Mouse (Mus musculus): ENCODE data around the gene Skap1. TPM values are rescaled to one million over a fixed set of nuclear protein-coding genes. Genes with fewer than 3 reads are reported as not detected.

The Skap1 gene
- total RNA-seq, 2 experiments from 2014 or later: 3.8 to 5.2 TPM

DNA sequence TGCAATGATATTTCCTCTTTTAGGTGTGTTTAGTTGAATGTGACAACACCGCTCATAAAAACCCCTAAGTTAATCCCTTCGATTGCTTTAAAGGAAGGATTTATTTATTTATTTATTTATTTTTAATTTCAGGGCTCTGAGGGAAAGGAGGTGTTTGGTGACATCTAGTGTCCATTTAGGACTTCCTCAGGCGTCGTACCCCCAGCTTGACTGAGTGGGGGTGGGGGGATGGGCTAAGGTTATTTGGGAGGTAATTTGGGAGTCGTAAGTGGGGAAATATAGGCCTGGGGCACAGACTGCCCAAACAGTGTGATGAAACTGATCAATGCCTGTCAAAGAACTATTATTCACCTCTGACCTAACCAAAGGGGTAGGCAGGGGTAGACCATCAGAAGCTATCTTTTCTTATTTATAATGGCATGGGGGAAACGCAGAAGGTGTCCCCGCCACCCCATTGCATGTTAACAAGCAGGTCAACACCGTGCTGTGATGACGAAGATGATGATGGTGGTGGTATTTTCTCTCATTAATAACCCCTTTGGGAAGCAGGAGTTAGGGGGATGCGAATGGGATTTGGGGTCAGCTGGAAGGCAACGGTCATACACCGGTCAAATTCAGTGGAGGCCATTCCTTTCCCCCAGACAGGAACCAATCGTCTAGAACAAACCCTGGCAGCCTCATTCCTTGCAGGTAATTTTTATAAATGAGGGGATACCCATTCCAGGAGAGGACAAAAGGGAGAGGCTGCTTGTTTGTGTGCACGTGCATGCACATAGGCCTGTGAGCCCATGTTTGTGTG is 273.5 kb downstream of the Skap1 start:
- ATAC-seq (ENCODE audit: poor library complexity, severe bottlenecking): no peak

DNA sequence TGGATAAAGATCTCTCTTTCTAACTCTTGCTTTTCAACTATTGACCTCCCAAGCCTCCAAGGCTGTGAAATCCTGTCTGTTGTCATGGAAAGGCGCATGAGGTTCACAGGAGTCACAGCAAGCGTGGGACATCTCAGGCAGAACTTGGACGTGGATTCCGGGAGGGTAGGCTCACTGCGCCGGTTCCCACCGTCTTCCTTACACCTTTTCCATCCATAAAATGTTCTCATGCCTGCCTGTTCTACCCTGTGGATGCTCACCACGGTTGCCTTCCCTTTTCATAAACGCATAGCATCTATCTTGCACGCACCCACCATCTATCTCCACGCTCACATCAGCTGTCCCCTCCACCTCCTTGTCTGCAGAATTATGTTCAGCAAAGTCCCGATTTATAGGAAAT is 276.4 kb downstream of the Skap1 start:
- no peak for ATAC-seq (ENCODE audit: poor library complexity, severe bottlenecking)

- no peak for ATAC-seq (ENCODE audit: poor library complexity, severe bottlenecking)
Observed at GRCm38 (mm10) chr11:96741995-96742394, 277.6 kb downstream of the Skap1 start.

- no peak for ATAC-seq (ENCODE audit: poor library complexity, severe bottlenecking)
Observed at GRCm38 (mm10) chr11:96743000-96743399, 278.6 kb downstream of the Skap1 start.

GRCm38 (mm10) chr11:96743891-96744290 is 279.5 kb downstream of the Skap1 start:
- ATAC-seq (ENCODE audit: poor library complexity, severe bottlenecking): no peak

DNA sequence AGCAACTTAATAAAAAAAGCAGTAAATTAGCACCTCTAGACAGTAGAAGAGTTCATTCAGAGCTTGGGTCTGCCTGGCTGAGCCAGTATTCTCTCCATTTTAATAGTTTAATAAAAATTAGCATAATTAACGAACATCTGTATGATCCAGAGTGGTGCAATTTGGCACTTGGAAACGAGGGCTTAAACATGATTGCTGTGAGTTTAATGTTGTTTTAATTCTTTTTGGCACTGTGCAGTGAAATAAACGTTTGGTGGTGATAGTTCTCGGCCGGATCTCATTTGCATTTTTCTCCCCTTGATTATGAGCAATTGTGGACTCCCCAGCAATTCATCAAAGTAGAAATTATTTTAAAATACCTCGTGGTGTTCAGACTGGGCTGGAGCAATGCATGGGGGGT is 282.3 kb downstream of the Skap1 start:
- ATAC-seq (ENCODE audit: poor library complexity, severe bottlenecking): no peak

- no peak for ATAC-seq (ENCODE audit: poor library complexity, severe bottlenecking)
Observed at GRCm38 (mm10) chr11:96747555-96747954, 283.2 kb downstream of the Skap1 start.

GRCm38 (mm10) chr11:96755298-96755697 is 290.9 kb downstream of the Skap1 start:
- no peak for ATAC-seq (ENCODE audit: poor library complexity, severe bottlenecking)

- ATAC-seq (ENCODE audit: poor library complexity, severe bottlenecking): no peak
Observed at GRCm38 (mm10) chr11:96757421-96757820, 293.0 kb downstream of the Skap1 start.

DNA sequence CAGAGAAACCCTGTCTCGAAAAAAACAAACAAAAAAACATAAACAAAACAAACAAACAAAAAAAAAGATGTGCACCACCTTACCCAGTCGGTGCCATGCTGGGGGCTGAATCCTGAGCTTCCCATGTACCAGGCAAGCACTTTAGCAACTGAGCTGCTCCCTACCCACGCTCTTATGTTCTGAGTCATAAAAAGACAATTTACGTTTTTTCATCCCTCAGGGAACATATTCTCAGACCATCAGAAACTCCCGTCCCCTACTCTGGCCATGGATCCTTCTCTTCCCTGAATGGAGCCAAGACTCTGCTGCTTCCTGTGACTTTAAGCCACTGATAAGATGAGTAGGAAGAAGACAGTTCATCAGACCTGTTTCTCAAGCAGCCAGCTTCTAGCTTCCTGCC is 294.0 kb downstream of the Skap1 start:
- ATAC-seq (ENCODE audit: poor library complexity, severe bottlenecking): no peak

GRCm38 (mm10) chr11:96760042-96760441 is 295.6 kb downstream of the Skap1 start:
- peak; percentile 94 for ATAC-seq (ENCODE audit: poor library complexity, severe bottlenecking)

DNA sequence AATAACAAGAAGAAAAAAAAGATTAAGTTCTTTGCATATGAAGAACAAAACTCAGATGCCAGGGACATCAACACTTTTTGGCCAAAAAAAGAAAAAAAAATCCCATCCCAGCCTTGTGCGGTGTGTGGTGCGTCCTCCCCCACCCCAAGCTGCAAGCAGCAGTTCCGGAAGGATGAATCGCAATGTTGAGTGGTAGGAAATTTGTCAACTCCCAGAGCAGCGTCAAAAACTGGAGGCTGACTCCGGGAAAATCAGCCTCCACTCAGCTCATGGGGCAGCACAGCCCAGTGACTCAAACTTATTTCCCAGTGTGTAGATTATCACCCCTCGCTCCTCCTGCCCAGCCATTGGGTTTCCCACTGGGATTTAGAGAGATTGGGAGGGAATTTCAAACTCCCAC is 297.6 kb downstream of the Skap1 start:
- no peak for ATAC-seq (ENCODE audit: poor library complexity, severe bottlenecking)

- ATAC-seq (ENCODE audit: poor library complexity, severe bottlenecking): no peak
Observed at GRCm38 (mm10) chr11:96762742-96763470, 298.5 kb downstream of the Skap1 start.

GRCm38 (mm10) chr11:96764511-96765350 is 300.3 kb downstream of the Skap1 start:
- ATAC-seq (ENCODE audit: poor library complexity, severe bottlenecking): no peak

DNA sequence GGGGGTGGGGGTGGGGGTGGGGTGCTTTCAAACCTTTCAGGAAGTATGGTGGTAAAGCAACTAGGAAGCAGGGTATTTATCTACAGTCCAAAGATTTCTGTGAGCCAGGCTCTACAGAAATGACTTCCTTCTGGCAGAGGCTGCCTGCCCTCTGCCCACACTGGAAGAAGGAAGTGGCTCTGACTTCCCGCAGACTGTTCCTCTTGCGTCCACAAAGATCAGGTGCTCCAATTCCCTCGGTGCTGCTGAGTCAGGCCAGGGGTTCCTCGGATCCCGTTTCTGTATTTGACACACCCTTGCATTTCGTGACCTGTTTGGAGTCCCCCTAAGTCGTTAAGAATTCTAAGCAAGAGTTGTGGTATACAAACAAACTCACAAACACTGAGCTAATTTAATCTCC is 301.3 kb downstream of the Skap1 start:
- ATAC-seq (ENCODE audit: poor library complexity, severe bottlenecking): peak; percentile 97

DNA sequence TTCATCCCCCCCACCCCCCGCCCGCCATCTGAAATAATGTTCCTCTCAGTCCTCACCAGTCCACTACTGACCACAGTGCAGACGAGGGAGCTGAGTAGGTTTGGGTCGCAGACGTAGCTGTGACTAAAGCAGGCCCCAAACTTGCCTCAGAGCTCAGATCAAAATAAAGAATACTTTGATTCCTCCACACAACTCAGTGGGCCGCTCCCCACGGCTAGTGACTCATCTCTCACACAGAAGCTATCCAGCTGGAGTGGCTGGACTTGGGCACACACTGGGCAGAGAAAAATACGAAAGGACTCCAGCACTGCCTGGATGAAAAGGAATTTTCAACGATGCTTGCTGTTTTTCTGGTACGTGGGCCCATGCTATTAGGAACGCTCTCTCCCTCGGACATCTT is 302.2 kb downstream of the Skap1 start:
- ATAC-seq (ENCODE audit: poor library complexity, severe bottlenecking): no peak

DNA sequence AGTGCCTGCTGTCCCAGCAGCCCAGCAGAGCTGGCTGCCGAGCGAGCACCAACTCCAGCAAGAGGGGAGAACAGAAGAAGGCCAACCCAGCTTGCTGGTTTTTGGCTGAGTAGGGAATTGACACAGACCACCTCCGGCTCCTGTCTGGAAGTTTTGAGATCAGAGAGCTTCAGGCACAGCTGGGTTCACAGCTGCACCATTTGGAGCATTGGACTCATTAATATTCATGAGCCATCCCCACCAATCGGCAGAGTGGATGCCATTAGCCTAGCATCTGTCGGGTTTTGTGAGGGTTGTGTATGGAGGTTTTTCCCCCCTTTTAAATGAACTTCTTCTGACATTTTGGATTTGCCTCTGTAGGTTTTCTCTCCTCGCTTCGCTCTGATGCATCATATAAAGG is 302.7 kb downstream of the Skap1 start:
- no peak for ATAC-seq (ENCODE audit: poor library complexity, severe bottlenecking)

- ATAC-seq (ENCODE audit: poor library complexity, severe bottlenecking): no peak
Observed at GRCm38 (mm10) chr11:96768240-96768639, 303.8 kb downstream of the Skap1 start.

DNA sequence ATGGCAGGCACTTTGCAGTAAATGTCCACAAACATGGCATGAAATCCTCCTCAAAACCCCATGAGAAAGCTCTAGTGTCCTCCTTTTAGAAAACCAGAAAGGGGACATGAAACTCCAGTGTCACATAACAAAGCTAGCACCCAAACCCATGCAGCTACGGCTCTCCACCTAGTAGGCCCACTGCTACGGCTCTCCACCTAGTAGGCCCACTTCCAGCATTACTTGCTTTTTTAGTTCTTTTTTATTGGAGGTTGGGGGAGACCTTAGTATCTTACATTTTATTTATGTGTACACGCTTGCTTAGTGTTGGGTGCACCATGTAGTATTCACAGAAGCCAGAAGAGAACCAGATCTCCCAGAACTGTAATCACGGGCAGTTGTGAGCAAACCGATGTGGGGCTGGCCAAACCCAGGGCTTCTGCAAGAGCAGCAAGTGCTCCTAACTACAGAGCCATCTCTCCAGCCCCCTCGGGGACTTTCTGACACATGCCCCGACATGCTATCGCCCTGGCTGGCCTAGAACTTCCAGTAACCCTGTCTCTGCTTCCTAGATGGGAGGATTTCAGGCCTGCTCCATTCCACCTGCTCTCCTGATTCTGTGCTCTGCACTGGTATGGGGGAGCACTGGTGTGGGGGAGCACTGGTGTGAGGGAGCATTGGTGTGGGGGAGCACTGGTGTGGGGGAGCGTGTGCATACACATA is 307.0 kb downstream of the Skap1 start:
- ATAC-seq (ENCODE audit: poor library complexity, severe bottlenecking): no peak

GRCm38 (mm10) chr11:96772413-96772812 is 308.0 kb downstream of the Skap1 start:
- no peak for ATAC-seq (ENCODE audit: poor library complexity, severe bottlenecking)

- ATAC-seq (ENCODE audit: poor library complexity, severe bottlenecking): no peak
Observed at GRCm38 (mm10) chr11:96774536-96774935, 310.1 kb downstream of the Skap1 start.

All from megakaryocyte, adult 5-6 weeks (primary cell).